Mouse (Mus musculus) lung, embryonic 14.5 days (tissue): ENCODE data around the gene Sardh. TPM values are rescaled to one million over a fixed set of nuclear protein-coding genes. Genes with fewer than 3 reads are reported as not detected.
A peak's percentile ranks its signal among the peaks of the same experiment; 100 is the strongest.

Source experiments
- ATAC-seq: fragments of 200-750 bp; cut with Nextera tagmentation; 2 replicates; pipeline ENCODE4 v1.8.0; 2017; ENCODE audit warnings: mild to moderate bottlenecking, moderate TSS enrichment, moderate library complexity; ENCODE audit not compliant: insufficient read depth
- DNase-seq: peaks from one replicate; pipeline ENCODE4 v3.0.0-alpha.2; 2015
- H3K27ac ChIP-seq: fragments of 300-500 bp; sonication (generic); 2 replicates; pipeline ENCODE4 v1.5.1; 2014; ENCODE audit warnings: low read depth, mild to moderate bottlenecking, moderate library complexity
- H3K27me3 ChIP-seq: fragments of 300-500 bp; sonication (generic); 2 replicates; pipeline ENCODE4 v1.6.1; 2014; ENCODE audit warnings: low read length, control low read depth; ENCODE audit not compliant: insufficient read depth
- H3K36me3 ChIP-seq: fragments of 300-500 bp; sonication (generic); 2 replicates; pipeline ENCODE4 v1.6.1; 2014; ENCODE audit warnings: control low read depth; ENCODE audit not compliant: insufficient read depth
- H3K4me1 ChIP-seq: fragments of 300-500 bp; sonication (generic); 2 replicates; pipeline ENCODE4 v1.6.1; 2014; ENCODE audit warnings: antibody characterized with exemption, control low read depth; ENCODE audit not compliant: insufficient read depth
- H3K4me2 ChIP-seq: fragments of 300-500 bp; sonication (generic); 2 replicates; pipeline ENCODE4 v1.6.1; 2014; ENCODE audit warnings: mild to moderate bottlenecking
- H3K4me3 ChIP-seq: fragments of 300-500 bp; sonication (generic); 2 replicates; pipeline ENCODE4 v1.5.1; 2014; ENCODE audit warnings: low read depth, low read length
- H3K9ac ChIP-seq: fragments of 300-500 bp; sonication (generic); 2 replicates; pipeline ENCODE4 v1.6.1; 2014
- H3K9me3 ChIP-seq: fragments of 300-500 bp; sonication (generic); 2 replicates; pipeline ENCODE4 v1.6.1; 2016; ENCODE audit warnings: low read depth, low read length, control low read depth
- CTCF ChIP-seq: IDR thresholded peaks from 2 replicates; pipeline ENCODE4 v1.5.1; 2016; ENCODE audit warnings: antibody characterized with exemption, low read depth
- WGBS: fragments of 180-500 bp; shearing (Covaris S2); extraction: QIAGEN DNeasy Blood & Tissue Kit; methylation state at CpG from one replicate; pipeline ENCODE4 v1.1.7; 2014; 5-methylcytosine and 5-hydroxymethylcytosine counted together
- polyA plus RNA-seq: library from polyadenylated mRNA; unstranded; fragments of >200 nt; fragmentation: Nextera tagmentation; extraction: Ambion mirVana; gene quantifications from 2 replicates; pipeline ENCODE4 v1.2.1, GENCODE M21; 2014

Gene Sardh
- polyA plus RNA-seq, 1 experiment from 2014 or later, result 25.0 TPM

DNA sequence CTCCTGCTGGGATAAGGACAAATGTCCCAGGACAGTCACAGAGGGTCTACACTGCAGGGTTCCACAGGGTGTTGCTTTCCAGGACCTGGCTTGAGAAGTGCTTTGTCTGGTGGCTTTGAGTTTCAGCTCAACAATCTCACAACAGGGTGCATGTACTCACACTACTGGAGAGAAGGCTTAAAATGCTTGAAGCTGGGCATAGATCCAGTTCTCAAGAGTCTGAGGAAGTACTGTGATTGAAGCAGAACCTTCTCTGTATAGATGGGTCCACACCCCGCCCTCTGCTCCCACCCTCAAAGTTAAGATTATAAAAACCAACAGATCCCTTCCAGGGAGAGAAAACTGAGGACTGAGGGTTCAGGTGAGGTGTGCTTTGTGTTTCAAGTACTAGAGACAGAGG, 47.6 kb downstream of the Sardh start:
- WGBS, result 70% methylated on average over 1 of the region's 1 CpGs
- peak; percentile 63 for DNase-seq
- no peak for ATAC-seq
- no peaks in the 10 kb centered on the region for H3K27me3 ChIP-seq
- peak overlapping the region; percentile 60 for H3K27ac ChIP-seq
- H3K4me2 ChIP-seq, result no peak overlapping the region
- TF ChIP-seq CTCF, result no peak
- H3K9me3 ChIP-seq, result no peaks in the 10 kb centered on the region
- 0 out of 2 replicates have a peak, but pooled peaks cover 7% of the 10 kb centered on the region for H3K4me1 ChIP-seq
- H3K4me3 ChIP-seq, result no peak overlapping the region
- H3K9ac ChIP-seq, result no peak overlapping the region
- H3K36me3 ChIP-seq, result no peaks in the 10 kb centered on the region

DNA sequence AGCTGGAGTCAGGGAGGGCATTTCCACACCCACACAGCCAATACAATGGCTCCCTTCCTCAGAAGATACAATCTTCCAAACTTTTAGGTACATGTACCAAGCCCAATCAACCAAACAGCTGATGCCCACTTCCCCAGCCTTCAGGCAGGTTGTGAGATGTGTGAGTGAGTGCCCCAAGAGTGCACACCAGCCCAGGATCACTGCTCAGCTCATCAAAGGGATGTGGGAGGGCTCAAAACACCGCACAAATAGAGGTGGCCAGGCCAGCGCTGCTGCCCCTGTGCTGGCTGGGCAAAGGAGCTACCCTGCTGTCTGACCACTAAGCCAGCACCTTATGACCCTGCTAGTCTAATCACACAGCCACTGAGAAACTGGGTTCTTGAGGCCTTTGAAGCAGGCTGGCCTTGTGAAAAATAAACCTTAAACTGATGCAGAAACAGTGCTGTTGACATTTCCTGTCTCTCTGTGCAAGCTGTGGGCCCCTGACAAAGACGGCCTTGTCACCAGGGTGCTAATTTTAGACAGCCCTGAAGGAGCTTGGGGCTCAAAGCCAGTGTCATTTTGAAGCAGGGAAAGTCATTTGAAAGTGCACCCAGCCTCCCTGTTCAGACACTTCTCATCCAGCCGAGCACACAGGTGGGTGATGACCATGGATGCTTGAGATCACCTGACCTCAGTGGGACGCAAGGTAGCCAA, 49.4 kb downstream of the Sardh start:
- 0 out of 2 replicates have a peak, but pooled peaks cover 3% of the 10 kb centered on the region for H3K36me3 ChIP-seq
- H3K9ac ChIP-seq, result no peak overlapping the region
- no peak overlapping the region for H3K4me3 ChIP-seq
- 0 out of 2 replicates have a peak, but pooled peaks cover 7% of the 10 kb centered on the region for H3K4me1 ChIP-seq
- no peaks in the 10 kb centered on the region for H3K27me3 ChIP-seq
- peak overlapping the region; percentile 51; the same call in 1 of the 2 replicates for H3K27ac ChIP-seq
- H3K4me2 ChIP-seq, result no peak overlapping the region
- TF ChIP-seq CTCF, result no peak
- WGBS, result 28% methylated on average over 5 of the region's 5 CpGs
- DNase-seq (no peak), ATAC-seq (no peak)
- no peaks in the 10 kb centered on the region for H3K9me3 ChIP-seq

DNA sequence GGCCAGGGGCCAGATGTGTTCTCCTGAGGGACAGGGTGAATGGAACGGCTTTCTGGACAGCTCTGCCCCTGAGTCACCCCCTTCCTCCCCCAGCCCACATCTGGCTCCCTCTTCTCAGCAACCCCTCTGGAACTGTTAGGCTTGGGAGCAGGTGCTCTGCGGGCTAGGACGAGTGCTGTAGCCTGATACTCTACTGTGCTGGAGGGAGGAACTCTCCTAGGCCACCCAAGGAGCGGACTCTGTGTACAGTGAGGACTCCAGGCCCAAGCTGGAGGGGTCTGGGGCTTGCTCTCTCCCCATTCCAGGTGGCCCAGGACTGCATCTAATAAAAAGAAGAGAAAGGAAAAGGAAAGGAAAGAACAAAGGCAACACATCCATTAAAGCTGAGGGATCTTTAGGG, 58.1 kb downstream of the Sardh start:
- TF ChIP-seq CTCF, result no peak
- Histone ChIP-seq H3K4me3 (no peak overlapping the region), H3K27me3 (no peaks in the 10 kb centered on the region), H3K4me1 (no peaks in the 10 kb centered on the region), H3K27ac (no peak overlapping the region), H3K36me3 (0 out of 2 replicates have a peak, but pooled peaks cover 3% of the 10 kb centered on the region), H3K4me2 (no peak overlapping the region), H3K9me3 (no peaks in the 10 kb centered on the region), H3K9ac (no peak overlapping the region)
- WGBS, result 46% methylated on average over 4 of the region's 4 CpGs
- no peak for ATAC-seq
- no peak for DNase-seq

DNA sequence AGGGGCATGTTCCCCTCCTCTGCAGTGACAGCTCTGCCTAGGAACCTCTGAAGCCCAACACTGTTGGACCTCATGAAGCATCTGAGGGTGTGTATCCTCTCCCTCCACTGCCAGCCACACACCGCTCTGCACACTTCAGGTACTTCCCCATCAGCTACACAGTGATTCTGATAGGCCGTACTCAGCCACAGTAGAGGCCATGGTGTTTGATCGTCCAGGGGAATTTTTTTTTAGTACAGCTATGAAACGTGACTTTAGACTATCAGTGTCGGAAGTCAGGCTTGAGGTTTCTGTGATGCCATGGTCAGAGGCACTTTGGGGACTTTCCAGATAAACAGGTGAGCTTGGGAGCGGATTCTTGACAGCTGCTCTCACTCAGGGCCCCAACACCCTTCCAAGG, 60.6 kb downstream of the Sardh start:
- no peak overlapping the region for H3K4me3 ChIP-seq
- no peaks in the 10 kb centered on the region for H3K9me3 ChIP-seq
- 0 out of 2 replicates have a peak, but pooled peaks cover 3% of the 10 kb centered on the region for H3K36me3 ChIP-seq
- no peak overlapping the region for H3K9ac ChIP-seq
- no peak for DNase-seq
- 55% methylated on average over 6 of the region's 6 CpGs for WGBS
- no peak overlapping the region for H3K4me2 ChIP-seq
- no peaks in the 10 kb centered on the region for H3K27me3 ChIP-seq
- TF ChIP-seq CTCF, result no peak
- no peak for ATAC-seq
- peaks cover 15% of the 10 kb centered on the region for H3K4me1 ChIP-seq
- no peak overlapping the region for H3K27ac ChIP-seq

DNA sequence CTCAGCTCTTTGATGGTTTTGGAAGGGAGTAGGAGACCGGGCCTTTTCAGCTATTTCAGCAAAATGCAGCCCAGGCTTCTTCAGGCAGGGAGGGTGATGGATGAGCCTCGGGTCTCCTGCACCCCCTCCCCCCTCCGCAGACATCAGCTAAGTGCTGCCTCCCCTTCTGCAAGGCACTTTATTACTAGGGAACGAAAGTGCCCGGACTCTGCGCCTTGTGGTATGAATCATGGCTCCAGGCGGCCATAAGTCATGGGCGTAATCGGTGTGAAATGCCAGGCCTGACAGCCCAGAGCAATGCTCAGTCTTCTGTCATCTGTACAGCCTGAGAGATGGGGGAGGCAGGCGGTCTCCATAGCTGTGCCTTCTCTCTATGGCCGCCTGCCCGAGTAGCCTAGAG, 64.4 kb downstream of the Sardh start:
- ATAC-seq, result peak; percentile 75
- Histone ChIP-seq H3K27me3 (no peaks in the 10 kb centered on the region), H3K4me1 (peaks cover 25% of the 10 kb centered on the region), H3K4me3 (no peak overlapping the region), H3K36me3 (no peaks in the 10 kb centered on the region), H3K9ac (no peak overlapping the region), H3K9me3 (no peaks in the 10 kb centered on the region), H3K4me2 (no peak overlapping the region), H3K27ac (peak overlapping the region; percentile 27; the same call in 1 of the 2 replicates)
- peak; percentile 70 for DNase-seq
- WGBS, result 30% methylated on average over 12 of the region's 12 CpGs
- TF ChIP-seq CTCF, result no peak

DNA sequence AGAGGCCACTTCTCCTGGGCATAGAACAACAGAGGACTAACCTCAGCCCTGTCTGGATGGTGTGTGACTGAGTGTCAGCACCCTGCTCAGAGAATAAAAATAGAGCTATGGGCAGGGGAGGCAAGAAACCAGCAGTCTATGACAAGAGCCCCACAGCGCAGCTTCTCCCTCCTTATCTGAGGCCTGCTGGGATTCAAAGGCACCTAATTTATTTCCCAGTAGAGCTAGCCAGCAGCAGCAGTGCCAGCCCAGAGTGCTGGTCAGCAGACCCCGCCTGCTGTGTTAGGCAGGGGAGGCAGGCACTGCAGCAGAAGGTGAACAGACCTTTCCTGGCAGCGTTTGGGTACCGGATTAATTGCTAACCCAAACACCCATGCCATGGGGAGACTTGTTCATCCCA, 66.2 kb downstream of the Sardh start:
- Histone ChIP-seq H3K27me3 (no peaks in the 10 kb centered on the region), H3K4me1 (peaks cover 25% of the 10 kb centered on the region), H3K27ac (peak overlapping the region; percentile 59; the same call in 1 of the 2 replicates), H3K9ac (no peak overlapping the region), H3K4me3 (no peak overlapping the region), H3K4me2 (no peak overlapping the region), H3K9me3 (no peaks in the 10 kb centered on the region), H3K36me3 (no peaks in the 10 kb centered on the region)
- WGBS, result 30% methylated on average over 4 of the region's 4 CpGs
- no peak for TF ChIP-seq CTCF
- no peak for ATAC-seq
- DNase-seq, result peak; percentile 65

DNA sequence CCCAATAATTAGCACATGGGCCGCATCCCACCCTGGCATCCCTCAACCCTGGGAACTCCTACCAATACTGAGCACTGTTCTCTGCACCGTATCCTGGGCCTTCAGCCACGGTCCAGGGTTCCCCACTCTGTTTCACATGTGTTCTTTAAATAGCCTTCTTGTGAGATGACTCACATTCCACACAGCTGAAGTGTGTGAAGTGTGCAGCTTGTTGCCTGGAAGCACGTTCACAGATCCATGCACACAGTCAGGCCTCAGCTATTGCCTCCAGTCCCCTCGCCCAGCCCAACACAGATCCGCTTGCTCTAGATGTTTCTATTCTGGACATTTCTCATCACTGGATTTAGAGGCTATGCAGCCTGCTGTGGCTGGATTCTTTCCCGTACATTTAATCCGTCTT, 69.0 kb downstream of the Sardh start:
- ATAC-seq (no peak), DNase-seq (no peak)
- Histone ChIP-seq H3K27me3 (no peaks in the 10 kb centered on the region), H3K4me1 (peaks cover 24% of the 10 kb centered on the region), H3K4me3 (no peak overlapping the region), H3K9me3 (no peaks in the 10 kb centered on the region), H3K36me3 (no peaks in the 10 kb centered on the region), H3K4me2 (no peak overlapping the region), H3K27ac (no peak overlapping the region), H3K9ac (no peak overlapping the region)
- TF ChIP-seq CTCF, result no peak
- 55% methylated on average over 8 of the region's 8 CpGs for WGBS
